ENCODE assay signal across 8 mouse cellular contexts in the genomic region with DNA sequence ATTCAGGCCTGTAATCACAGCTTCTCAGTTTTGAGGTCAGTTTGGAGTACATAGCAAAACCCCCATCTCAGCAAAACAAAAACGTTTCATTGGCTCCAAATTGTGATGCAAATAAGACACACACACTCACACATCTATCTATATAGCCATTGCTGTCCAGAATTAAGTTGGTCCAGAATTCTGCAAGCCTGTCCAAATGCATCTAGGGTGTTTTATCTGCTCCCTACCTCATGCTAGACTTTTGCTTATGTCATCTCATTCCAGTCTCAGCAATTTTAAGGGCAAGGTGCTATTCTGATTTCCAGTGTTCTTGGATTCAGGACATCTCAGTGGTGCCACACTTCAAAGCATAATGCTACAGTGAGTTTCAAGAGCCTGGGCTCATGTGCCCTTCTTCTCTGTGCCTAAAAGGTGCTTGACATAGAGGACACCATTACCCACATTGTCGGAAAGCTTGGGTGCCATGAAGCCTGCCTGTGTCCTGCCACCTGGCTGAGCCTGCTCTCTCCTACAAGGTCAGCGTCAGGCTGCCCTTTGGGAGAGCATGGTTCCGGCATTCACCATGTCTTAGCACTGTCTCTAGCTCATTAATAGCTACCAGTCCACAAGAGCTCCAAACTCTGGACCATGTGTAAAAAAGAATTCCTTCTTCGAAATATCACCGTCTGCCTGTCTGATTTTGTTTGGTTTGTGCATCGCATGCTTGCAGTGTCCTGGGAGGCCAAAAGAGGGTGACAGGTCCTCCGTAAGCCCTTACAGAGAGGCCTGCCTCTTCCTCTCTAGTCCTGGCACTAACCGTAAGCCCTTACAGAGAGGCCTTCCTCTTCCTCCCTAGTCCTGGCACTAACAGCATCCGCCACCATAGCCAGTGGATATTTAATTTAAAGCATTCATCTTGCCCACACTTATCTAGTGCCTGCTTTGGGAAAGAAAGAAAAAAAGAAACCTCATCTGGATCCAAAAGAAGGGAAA. TPM values are rescaled to one million over a fixed set of nuclear protein-coding genes. Genes with fewer than 3 reads are reported as not detected.
A peak's percentile ranks its signal among the peaks of the same experiment; 100 is the strongest.
DNase-seq lines count a peak whose midpoint lies in the region; ATAC-seq and TF ChIP-seq lines count a peak whose summit lies in the region.

No protein-coding gene starts in this region.

- peaks cover 48% of the 10 kb centered on the region for H3K4me1 ChIP-seq in lung, embryonic 15.5 days
- peaks cover 34% of the 10 kb centered on the region for H3K4me1 ChIP-seq in lung, adult 2 months (ENCODE audit: control insufficient read depth, insufficient read depth, low read length)
- H3K4me1 ChIP-seq in forebrain, embryonic 12.5 days, result peaks cover 52% of the 10 kb centered on the region
- H3K4me1 ChIP-seq in limb, embryonic 12.5 days (replicated peaks), result peaks cover 45% of the 10 kb centered on the region
- H3K4me1 ChIP-seq in neural tube, embryonic 15.5 days, result peaks cover 54% of the 10 kb centered on the region

- TF ChIP-seq POLR2A in lung, adult 2 months (IDR thresholded peaks at IDR 0.05; ENCODE audit: borderline replicate concordance, extremely low read depth, low read depth, low read length), result no peak

- H3K27me3 ChIP-seq in lung, embryonic 15.5 days, result no peaks in the 10 kb centered on the region
- no peaks in the 10 kb centered on the region for H3K27me3 ChIP-seq in forebrain, embryonic 12.5 days
- H3K27me3 ChIP-seq in limb, embryonic 12.5 days, result no peaks in the 10 kb centered on the region
- H3K27me3 ChIP-seq in neural tube, embryonic 15.5 days (replicated peaks), result no peaks in the 10 kb centered on the region

- ATAC-seq in lung, embryonic 15.5 days (ENCODE audit: borderline replicate concordance, extremely low read depth, low FRiP score, low TSS enrichment), result no peak
- ATAC-seq in forebrain, embryonic 12.5 days (ENCODE audit: low FRiP score), result no peak
- no peak for ATAC-seq in limb, embryonic 12.5 days (ENCODE audit: insufficient number of reproducible peaks, insufficient read depth, low FRiP score, low TSS enrichment, low read depth)
- ATAC-seq in neural tube, embryonic 15.5 days (ENCODE audit: low FRiP score), result no peak
- no peak for ATAC-seq in erythroid progenitor cell, adult 5-6 weeks (replicated peaks; ENCODE audit: low FRiP score, poor library complexity, severe bottlenecking)

- peak overlapping the region; percentile 68; the same call in 1 of the 2 replicates for H3K9ac ChIP-seq in lung, embryonic 15.5 days
- peak overlapping the region; percentile 70 for H3K9ac ChIP-seq in forebrain, embryonic 12.5 days
- H3K9ac ChIP-seq in limb, embryonic 12.5 days (replicated peaks), result no peak overlapping the region; the same call in 1 of the 2 replicates
- 0 out of 2 replicates have a peak overlapping the region, but pooled peaks have one; percentile 62 for H3K9ac ChIP-seq in neural tube, embryonic 15.5 days (replicated peaks)

- WGBS in lung, embryonic 15.5 days, result 73% methylated on average over 10 of the region's 10 CpGs
- whole genome bisulfite sequencing in lung, adult 2 months, result 64% methylated on average over 10 of the region's 10 CpGs
- WGBS in forebrain, embryonic 12.5 days, result 78% methylated on average over 10 of the region's 10 CpGs
- 86% methylated on average over 10 of the region's 10 CpGs for WGBS in limb, embryonic 12.5 days
- 81% methylated on average over 10 of the region's 10 CpGs for WGBS in neural tube, embryonic 15.5 days

- no peak for TF ChIP-seq CTCF in lung, adult 2 months (IDR thresholded peaks at IDR 0.05; ENCODE audit: insufficient read depth, low read length)

- no peaks in the 10 kb centered on the region for H3K9me3 ChIP-seq in lung, embryonic 15.5 days
- no peaks in the 10 kb centered on the region for H3K9me3 ChIP-seq in forebrain, embryonic 12.5 days
- no peaks in the 10 kb centered on the region for H3K9me3 ChIP-seq in limb, embryonic 12.5 days
- H3K9me3 ChIP-seq in neural tube, embryonic 15.5 days (replicated peaks), result no peaks in the 10 kb centered on the region

- H3K4me2 ChIP-seq in lung, embryonic 15.5 days, result peak overlapping the region; percentile 70
- H3K4me2 ChIP-seq in forebrain, embryonic 12.5 days, result peak overlapping the region; percentile 88
- peak overlapping the region; percentile 85; the same call in 1 of the 2 replicates for H3K4me2 ChIP-seq in limb, embryonic 12.5 days
- H3K4me2 ChIP-seq in neural tube, embryonic 15.5 days, result peak overlapping the region; percentile 89; the same call in 1 of the 2 replicates

- peak overlapping the region; percentile 99 for H3K27ac ChIP-seq in lung, embryonic 15.5 days
- peak overlapping the region; percentile 98 for H3K27ac ChIP-seq in forebrain, embryonic 12.5 days
- H3K27ac ChIP-seq in limb, embryonic 12.5 days, result peak overlapping the region; percentile 100
- peak overlapping the region; percentile 98 for H3K27ac ChIP-seq in neural tube, embryonic 15.5 days (replicated peaks)

- DNase-seq in lung, adult 2 months, result no peak
- DNase-seq in ovary, postnatal 36 days (ENCODE audit: low spot score), result no peak
- no peak for DNase-seq in right cerebral cortex, adult 18-20 months

- H3K36me3 ChIP-seq in lung, embryonic 15.5 days, result peaks cover 13% of the 10 kb centered on the region
- peaks cover 15% of the 10 kb centered on the region for H3K36me3 ChIP-seq in forebrain, embryonic 12.5 days (replicated peaks)
- peaks cover 18% of the 10 kb centered on the region for H3K36me3 ChIP-seq in limb, embryonic 12.5 days
- H3K36me3 ChIP-seq in neural tube, embryonic 15.5 days, result peaks cover 2% of the 10 kb centered on the region; the same call in 1 of the 2 replicates

- H3K4me3 ChIP-seq in lung, embryonic 15.5 days, result no peak overlapping the region
- H3K4me3 ChIP-seq in lung, adult 2 months (replicated peaks; ENCODE audit: extremely low read depth, low read depth, low read length), result no peak overlapping the region
- no peak overlapping the region for H3K4me3 ChIP-seq in forebrain, embryonic 12.5 days (replicated peaks)
- H3K4me3 ChIP-seq in limb, embryonic 12.5 days (replicated peaks), result no peak overlapping the region
- H3K4me3 ChIP-seq in neural tube, embryonic 15.5 days (replicated peaks), result no peak overlapping the region

RNA-seq across cellular contexts. Expression of a gene that starts 1.2 kb away (rescaled TPM):
- 210 and 220 TPM in 2 replicates for polyA plus RNA-seq in lung, embryonic 15.5 days (2015; fragmentation: Nextera tagmentation; extraction: Ambion mirVana)
- polyA plus RNA-seq in lung, adult 2 months (2012; rRNA removed), result 13.6 and 21.0 TPM in 2 replicates
- 196 and 199 TPM in 2 replicates for polyA plus RNA-seq in forebrain, embryonic 12.5 days (2016; fragmentation: Nextera tagmentation; extraction: Ambion mirVana)
- polyA plus RNA-seq in limb, embryonic 12.5 days (2016; fragmentation: Nextera tagmentation; extraction: Ambion mirVana), result 209 and 220 TPM in 2 replicates
- polyA plus RNA-seq in neural tube, embryonic 15.5 days (2015; fragmentation: Nextera tagmentation; extraction: Ambion mirVana), result 82.1 and 114 TPM in 2 replicates
- total RNA-seq in erythroid progenitor cell, adult 5-6 weeks (2015; ENCODE audit: low replicate concordance), result 245 and 298 TPM in 2 replicates
- total RNA-seq in erythroid progenitor cell, adult 5-6 weeks (2017; ENCODE audit: low replicate concordance), result 215 and 282 TPM in 2 replicates

RNA-seq across cellular contexts. Expression of a gene that starts 19.3 kb away (rescaled TPM):
- polyA plus RNA-seq in lung, embryonic 15.5 days (2015; fragmentation: Nextera tagmentation; extraction: Ambion mirVana), result 265 and 267 TPM in 2 replicates
- 72.6 and 84.9 TPM in 2 replicates for polyA plus RNA-seq in lung, adult 2 months (2012; rRNA removed)
- polyA plus RNA-seq in forebrain, embryonic 12.5 days (2016; fragmentation: Nextera tagmentation; extraction: Ambion mirVana), result 411 and 417 TPM in 2 replicates
- 392 and 402 TPM in 2 replicates for polyA plus RNA-seq in limb, embryonic 12.5 days (2016; fragmentation: Nextera tagmentation; extraction: Ambion mirVana)
- polyA plus RNA-seq in neural tube, embryonic 15.5 days (2015; fragmentation: Nextera tagmentation; extraction: Ambion mirVana), result 157 and 178 TPM in 2 replicates
- 410 and 552 TPM in 2 replicates for total RNA-seq in erythroid progenitor cell, adult 5-6 weeks (2015; ENCODE audit: low replicate concordance)
- total RNA-seq in erythroid progenitor cell, adult 5-6 weeks (2017; ENCODE audit: low replicate concordance), result 431 and 814 TPM in 2 replicates

RNA-seq across cellular contexts. Expression of a gene that starts 20.3 kb away (rescaled TPM):
- 0.80 and 0.82 TPM in 2 replicates for polyA plus RNA-seq in lung, embryonic 15.5 days (2015; fragmentation: Nextera tagmentation; extraction: Ambion mirVana)
- polyA plus RNA-seq in lung, adult 2 months (2012; rRNA removed), result 7.3 and 9.1 TPM in 2 replicates
- polyA plus RNA-seq in forebrain, embryonic 12.5 days (2016; fragmentation: Nextera tagmentation; extraction: Ambion mirVana), result 0.32 and 0.36 TPM in 2 replicates
- polyA plus RNA-seq in limb, embryonic 12.5 days (2016; fragmentation: Nextera tagmentation; extraction: Ambion mirVana), result 0.22 and 0.45 TPM in 2 replicates
- polyA plus RNA-seq in neural tube, embryonic 15.5 days (2015; fragmentation: Nextera tagmentation; extraction: Ambion mirVana), result 0.10 and 0.50 TPM in 2 replicates
- 4.3 and 5.0 TPM in 2 replicates for total RNA-seq in erythroid progenitor cell, adult 5-6 weeks (2015; ENCODE audit: low replicate concordance)
- 1.7 and 3.4 TPM in 2 replicates for total RNA-seq in erythroid progenitor cell, adult 5-6 weeks (2017; ENCODE audit: low replicate concordance)

RNA-seq across cellular contexts. Expression of a gene that starts 45.7 kb away (rescaled TPM):
- polyA plus RNA-seq in lung, embryonic 15.5 days (2015; fragmentation: Nextera tagmentation; extraction: Ambion mirVana), result 71.7 and 76.4 TPM in 2 replicates
- 51.5 and 64.0 TPM in 2 replicates for polyA plus RNA-seq in lung, adult 2 months (2012; rRNA removed)
- polyA plus RNA-seq in forebrain, embryonic 12.5 days (2016; fragmentation: Nextera tagmentation; extraction: Ambion mirVana), result 38.1 and 45.0 TPM in 2 replicates
- 47.0 and 51.0 TPM in 2 replicates for polyA plus RNA-seq in limb, embryonic 12.5 days (2016; fragmentation: Nextera tagmentation; extraction: Ambion mirVana)
- 68.6 and 71.5 TPM in 2 replicates for polyA plus RNA-seq in neural tube, embryonic 15.5 days (2015; fragmentation: Nextera tagmentation; extraction: Ambion mirVana)
- total RNA-seq in erythroid progenitor cell, adult 5-6 weeks (2015; ENCODE audit: low replicate concordance), result 23.1 and 45.3 TPM in 2 replicates
- total RNA-seq in erythroid progenitor cell, adult 5-6 weeks (2017; ENCODE audit: low replicate concordance), result 38.9 and 50.2 TPM in 2 replicates
